Mouse (Mus musculus) gastrocnemius, adult 8-10 months (tissue): Measurements from ENCODE around the gene Snrpe. TPM values are rescaled to one million over a fixed set of nuclear protein-coding genes. Genes with fewer than 3 reads are reported as not detected.

ENCODE experiments used
- total RNA-seq, 4 experiments: library from RNA; stranded (reverse); gene quantifications; 2 replicates each; pipeline ENCODE4 v1.2.4; 2022

The Snrpe gene
- total RNA-seq, 4 experiments from 2014 or later, result 38.1 to 53.9 (median 48.6) TPM

Other genes starting within 250 kb of the Snrpe start
- under 1 TPM in 3 of 4 experiments, not detected in 1; 0.15 to 0.64 (median 0.40) TPM for gene Etnk2, start 246.7 kb downstream of the Snrpe start, total RNA-seq
- 1 to 10 TPM; 4.0 to 8.7 (median 6.7) TPM for gene Sox13, start 185.9 kb downstream of the Snrpe start, total RNA-seq
- 1 to 10 TPM; 5.3 to 9.9 (median 8.6) TPM for gene Zbed6, start 50.6 kb upstream of the Snrpe start, total RNA-seq
- 10 to 100 TPM; 25.4 to 32.7 (median 26.1) TPM for gene Gm38394, start 51.0 kb upstream of the Snrpe start, total RNA-seq
- gene Lax1, start 79.8 kb upstream of the Snrpe start, total RNA-seq, result not detected
- gene Atp2b4, start 190.8 kb upstream of the Snrpe start, total RNA-seq, result 1 to 10 TPM; 6.1 to 8.8 (median 6.6) TPM